13 mouse cellular contexts compared by ENCODE assay signal in genomic region chr9:10229716-10230115, GRCm38 (mm10).
DNase-seq lines count a peak whose midpoint lies in the region.
"Had no signal": no experiment of that assay in that cellular context is flagged by ENCODE, and none has a peak within 500 bp of the region (broad histone marks: within the 10 kb centered on the region; RNA-seq: fewer than 3 reads in every experiment).

No protein-coding gene starts in this region.

- intact Hi-C loops in left cerebral cortex, postnatal 36 days (cut with DNase I): no loop called here
- intact Hi-C loops in heart, postnatal 10 days (cut with DNase I): no loop called here

- peak; percentile 4 for DNase-seq in embryo, embryonic 11 days
- no peak for DNase-seq in embryo, embryonic 9.5 days (ENCODE audit: extremely low spot score)
- peak; percentile 3 to 12 for DNase-seq in left cerebral cortex, adult 18-20 months (ENCODE audit: low spot score in 2 of 2)
- no peak for DNase-seq in left cerebral cortex, postnatal 36 days (ENCODE audit: low spot score in 2 of 2)
- peak; percentile 13 for DNase-seq in right cerebral cortex, postnatal 25 days
- DNase-seq in right cerebral cortex, postnatal 4 days: no peak
- DNase-seq in adrenal gland, adult 8-10 months: no peak
- no peak for DNase-seq in heart, postnatal 10 days
- DNase-seq: adrenal gland, postnatal 10 days; cerebellum, adult 9-11 months; kidney, postnatal 4 days; liver, embryonic 13.5 days; thymus, postnatal 14 days had no signal

Comparison
In these comparisons a context has a peak if more than half of its experiments do, and no peak if none do; other contexts are left out.
1. DNase-seq: peak in embryo, embryonic 11 days (single experiment), left cerebral cortex, adult 18-20 months (2 of 2) and right cerebral cortex, postnatal 25 days (single experiment); none in embryo, embryonic 9.5 days (single experiment), left cerebral cortex, postnatal 36 days (0 of 2), right cerebral cortex, postnatal 4 days (single experiment), adrenal gland, adult 8-10 months (single experiment) and heart, postnatal 10 days (0 of 2).